Mouse (Mus musculus): Measurements from ENCODE around the gene Fat3. TPM values are rescaled to one million over a fixed set of nuclear protein-coding genes. Genes with fewer than 3 reads are reported as not detected.

Gene Fat3
- polyA plus RNA-seq, 1 experiment from 2014 or later = 2.3 TPM

GRCm38 (mm10) chr9:16221885-16222284, 279.2 kb downstream of the Fat3 start:
- no peak for ATAC-seq (replicated peaks; ENCODE audit: insufficient number of reproducible peaks, low FRiP score, low TSS enrichment)
- 70% methylated on average over 5 of the region's 5 CpGs for WGBS (ENCODE audit: insufficient replicate concordance)
- Histone ChIP-seq H3K9ac (ENCODE audit: low read depth, low read length) (no peak overlapping the region), H3K4me2 (no peak overlapping the region), H3K27ac (ENCODE audit: low read depth, low read length) (no peak overlapping the region), H3K4me3 (ENCODE audit: low read depth, low read length) (no peak overlapping the region), H3K36me3 (ENCODE audit: control insufficient read depth, insufficient read depth, low read length) (no peaks in the 10 kb centered on the region), H3K9me3 (replicated peaks; ENCODE audit: control insufficient read depth, low read length) (no peaks in the 10 kb centered on the region), H3K27me3 (ENCODE audit: control insufficient read depth, insufficient read depth, low read length) (no peaks in the 10 kb centered on the region), H3K4me1 (ENCODE audit: control insufficient read depth, insufficient read depth, low read length) (no peaks in the 10 kb centered on the region)

- Histone ChIP-seq H3K4me1 (ENCODE audit: control insufficient read depth, insufficient read depth, low read length) (peaks cover 32% of the 10 kb centered on the region), H3K36me3 (ENCODE audit: control insufficient read depth, insufficient read depth, low read length) (no peaks in the 10 kb centered on the region), H3K4me2 (no peak overlapping the region), H3K9ac (ENCODE audit: low read depth, low read length) (no peak overlapping the region), H3K27ac (ENCODE audit: low read depth, low read length) (peak overlapping the region; percentile 74; the same call in 1 of the 2 replicates), H3K27me3 (ENCODE audit: control insufficient read depth, insufficient read depth, low read length) (no peaks in the 10 kb centered on the region), H3K4me3 (ENCODE audit: low read depth, low read length) (no peak overlapping the region), H3K9me3 (replicated peaks; ENCODE audit: control insufficient read depth, low read length) (no peaks in the 10 kb centered on the region)
- no peak for ATAC-seq (replicated peaks; ENCODE audit: insufficient number of reproducible peaks, low FRiP score, low TSS enrichment)
- WGBS (ENCODE audit: insufficient replicate concordance) = 50% methylated on average over 6 of the region's 6 CpGs
These were observed 284.9 kb downstream of the Fat3 start for GRCm38 (mm10) chr9:16216235-16216634.

GRCm38 (mm10) chr9:16214731-16215681, 286.1 kb downstream of the Fat3 start:
- Histone ChIP-seq H3K9ac (ENCODE audit: low read depth, low read length) (no peak overlapping the region), H3K27me3 (ENCODE audit: control insufficient read depth, insufficient read depth, low read length) (no peaks in the 10 kb centered on the region), H3K27ac (ENCODE audit: low read depth, low read length) (peak overlapping the region; percentile 74), H3K9me3 (replicated peaks; ENCODE audit: control insufficient read depth, low read length) (no peaks in the 10 kb centered on the region), H3K4me2 (0 out of 2 replicates have a peak overlapping the region, but pooled peaks have one; percentile 18), H3K4me1 (ENCODE audit: control insufficient read depth, insufficient read depth, low read length) (peaks cover 32% of the 10 kb centered on the region), H3K4me3 (ENCODE audit: low read depth, low read length) (no peak overlapping the region), H3K36me3 (ENCODE audit: control insufficient read depth, insufficient read depth, low read length) (no peaks in the 10 kb centered on the region)
- WGBS (ENCODE audit: insufficient replicate concordance) = 26% methylated on average over 7 of the region's 7 CpGs
- ATAC-seq (replicated peaks; ENCODE audit: insufficient number of reproducible peaks, low FRiP score, low TSS enrichment) = peak; percentile 98

GRCm38 (mm10) chr9:16213324-16213723, 287.8 kb downstream of the Fat3 start:
- H3K4me1 ChIP-seq (ENCODE audit: control insufficient read depth, insufficient read depth, low read length) = peaks cover 32% of the 10 kb centered on the region
- no peak for ATAC-seq (replicated peaks; ENCODE audit: insufficient number of reproducible peaks, low FRiP score, low TSS enrichment)
- H3K9me3 ChIP-seq (replicated peaks; ENCODE audit: control insufficient read depth, low read length) = no peaks in the 10 kb centered on the region
- H3K4me3 ChIP-seq (ENCODE audit: low read depth, low read length) = no peak overlapping the region
- no peak overlapping the region for H3K27ac ChIP-seq (ENCODE audit: low read depth, low read length)
- H3K27me3 ChIP-seq (ENCODE audit: control insufficient read depth, insufficient read depth, low read length) = no peaks in the 10 kb centered on the region
- 23% methylated on average over 1 of the region's 1 CpGs for WGBS (ENCODE audit: insufficient replicate concordance)
- no peaks in the 10 kb centered on the region for H3K36me3 ChIP-seq (ENCODE audit: control insufficient read depth, insufficient read depth, low read length)
- H3K9ac ChIP-seq (ENCODE audit: low read depth, low read length) = no peak overlapping the region
- H3K4me2 ChIP-seq = no peak overlapping the region

- no peaks in the 10 kb centered on the region for H3K27me3 ChIP-seq (ENCODE audit: control insufficient read depth, insufficient read depth, low read length)
- H3K27ac ChIP-seq (ENCODE audit: low read depth, low read length) = no peak overlapping the region
- no peak overlapping the region for H3K9ac ChIP-seq (ENCODE audit: low read depth, low read length)
- H3K4me3 ChIP-seq (ENCODE audit: low read depth, low read length) = no peak overlapping the region
- peaks cover 32% of the 10 kb centered on the region for H3K4me1 ChIP-seq (ENCODE audit: control insufficient read depth, insufficient read depth, low read length)
- no peak overlapping the region for H3K4me2 ChIP-seq
- no peak for ATAC-seq (replicated peaks; ENCODE audit: insufficient number of reproducible peaks, low FRiP score, low TSS enrichment)
- no peaks in the 10 kb centered on the region for H3K36me3 ChIP-seq (ENCODE audit: control insufficient read depth, insufficient read depth, low read length)
- WGBS (ENCODE audit: insufficient replicate concordance) = 28% methylated on average over 3 of the region's 3 CpGs
- no peaks in the 10 kb centered on the region for H3K9me3 ChIP-seq (replicated peaks; ENCODE audit: control insufficient read depth, low read length)
These were observed 288.5 kb downstream of the Fat3 start for GRCm38 (mm10) chr9:16212628-16213027.

GRCm38 (mm10) chr9:16212163-16212562, 288.9 kb downstream of the Fat3 start:
- Histone ChIP-seq H3K27me3 (ENCODE audit: control insufficient read depth, insufficient read depth, low read length) (no peaks in the 10 kb centered on the region), H3K27ac (ENCODE audit: low read depth, low read length) (no peak overlapping the region), H3K9ac (ENCODE audit: low read depth, low read length) (no peak overlapping the region), H3K9me3 (replicated peaks; ENCODE audit: control insufficient read depth, low read length) (no peaks in the 10 kb centered on the region), H3K4me3 (ENCODE audit: low read depth, low read length) (no peak overlapping the region), H3K36me3 (ENCODE audit: control insufficient read depth, insufficient read depth, low read length) (no peaks in the 10 kb centered on the region), H3K4me1 (ENCODE audit: control insufficient read depth, insufficient read depth, low read length) (peaks cover 32% of the 10 kb centered on the region), H3K4me2 (no peak overlapping the region)
- 70% methylated on average over 4 of the region's 4 CpGs for WGBS (ENCODE audit: insufficient replicate concordance)
- no peak for ATAC-seq (replicated peaks; ENCODE audit: insufficient number of reproducible peaks, low FRiP score, low TSS enrichment)

- Histone ChIP-seq H3K36me3 (ENCODE audit: control insufficient read depth, insufficient read depth, low read length) (no peaks in the 10 kb centered on the region), H3K9me3 (replicated peaks; ENCODE audit: control insufficient read depth, low read length) (no peaks in the 10 kb centered on the region), H3K27ac (ENCODE audit: low read depth, low read length) (no peak overlapping the region), H3K4me1 (ENCODE audit: control insufficient read depth, insufficient read depth, low read length) (peaks cover 31% of the 10 kb centered on the region), H3K4me2 (no peak overlapping the region), H3K4me3 (ENCODE audit: low read depth, low read length) (no peak overlapping the region), H3K9ac (ENCODE audit: low read depth, low read length) (no peak overlapping the region), H3K27me3 (ENCODE audit: control insufficient read depth, insufficient read depth, low read length) (no peaks in the 10 kb centered on the region)
- WGBS (ENCODE audit: insufficient replicate concordance) = 76% methylated on average over 3 of the region's 3 CpGs
- no peak for ATAC-seq (replicated peaks; ENCODE audit: insufficient number of reproducible peaks, low FRiP score, low TSS enrichment)
These were observed 289.6 kb downstream of the Fat3 start for GRCm38 (mm10) chr9:16211468-16211867.

- H3K27ac ChIP-seq (ENCODE audit: low read depth, low read length) = no peak overlapping the region
- H3K9ac ChIP-seq (ENCODE audit: low read depth, low read length) = no peak overlapping the region
- H3K4me2 ChIP-seq = no peak overlapping the region
- no peaks in the 10 kb centered on the region for H3K4me1 ChIP-seq (ENCODE audit: control insufficient read depth, insufficient read depth, low read length)
- no peak for ATAC-seq (replicated peaks; ENCODE audit: insufficient number of reproducible peaks, low FRiP score, low TSS enrichment)
- H3K27me3 ChIP-seq (ENCODE audit: control insufficient read depth, insufficient read depth, low read length) = no peaks in the 10 kb centered on the region
- no peak overlapping the region for H3K4me3 ChIP-seq (ENCODE audit: low read depth, low read length)
- 68% methylated on average over 6 of the region's 6 CpGs for WGBS (ENCODE audit: insufficient replicate concordance)
- no peaks in the 10 kb centered on the region for H3K36me3 ChIP-seq (ENCODE audit: control insufficient read depth, insufficient read depth, low read length)
- H3K9me3 ChIP-seq (replicated peaks; ENCODE audit: control insufficient read depth, low read length) = no peaks in the 10 kb centered on the region
These were observed 298.8 kb downstream of the Fat3 start for GRCm38 (mm10) chr9:16202296-16202695.

- no peaks in the 10 kb centered on the region for H3K36me3 ChIP-seq (ENCODE audit: control insufficient read depth, insufficient read depth, low read length)
- no peak overlapping the region for H3K27ac ChIP-seq (ENCODE audit: low read depth, low read length)
- H3K4me3 ChIP-seq (ENCODE audit: low read depth, low read length) = no peak overlapping the region
- no peaks in the 10 kb centered on the region for H3K27me3 ChIP-seq (ENCODE audit: control insufficient read depth, insufficient read depth, low read length)
- no peak overlapping the region for H3K9ac ChIP-seq (ENCODE audit: low read depth, low read length)
- ATAC-seq (replicated peaks; ENCODE audit: insufficient number of reproducible peaks, low FRiP score, low TSS enrichment) = no peak
- H3K9me3 ChIP-seq (replicated peaks; ENCODE audit: control insufficient read depth, low read length) = no peaks in the 10 kb centered on the region
- no peak overlapping the region for H3K4me2 ChIP-seq
- H3K4me1 ChIP-seq (ENCODE audit: control insufficient read depth, insufficient read depth, low read length) = no peaks in the 10 kb centered on the region
- 52% methylated on average over 1 of the region's 1 CpGs for WGBS (ENCODE audit: insufficient replicate concordance)
These were observed 300.1 kb downstream of the Fat3 start for GRCm38 (mm10) chr9:16200948-16201347.
